Mouse (Mus musculus) kidney, embryonic 16.5 days (tissue): Measurements from ENCODE around the gene Glrp1. TPM values are rescaled to one million over a fixed set of nuclear protein-coding genes. Genes with fewer than 3 reads are reported as not detected.
A peak's percentile ranks its signal among the peaks of the same experiment; 100 is the strongest.

Experiments
- ATAC-seq: fragments of 200-750 bp; cut with Nextera tagmentation; 2 replicates; pipeline ENCODE4 v1.8.0; 2017; ENCODE audit warnings: moderate TSS enrichment; ENCODE audit not compliant: low FRiP score, low TSS enrichment
- H3K27ac ChIP-seq: fragments of 300-500 bp; sonication (generic); 2 replicates; pipeline ENCODE4 v1.5.1; 2014; ENCODE audit warnings: low read length
- H3K27me3 ChIP-seq: fragments of 300-500 bp; sonication (generic); 2 replicates; pipeline ENCODE4 v1.6.1; 2014; ENCODE audit warnings: low read length, control low read depth, mixed read lengths; ENCODE audit not compliant: insufficient read depth
- H3K36me3 ChIP-seq: fragments of 300-500 bp; sonication (generic); 2 replicates; pipeline ENCODE4 v1.6.1; 2014; ENCODE audit warnings: low read length, control low read depth, mixed read lengths; ENCODE audit not compliant: insufficient read depth
- H3K4me1 ChIP-seq: fragments of 300-500 bp; sonication (generic); 2 replicates; pipeline ENCODE4 v1.6.1; 2014; ENCODE audit warnings: low read length, control low read depth, mixed read lengths; ENCODE audit not compliant: insufficient read depth
- H3K4me2 ChIP-seq: fragments of 300-500 bp; sonication (generic); replicated peaks from 2 replicates; pipeline ENCODE4 v1.6.1; 2014; ENCODE audit warnings: low read depth, low read length
- H3K4me3 ChIP-seq: fragments of 300-500 bp; sonication (generic); 2 replicates; pipeline ENCODE4 v1.5.1; 2014; ENCODE audit warnings: mild to moderate bottlenecking, low read length
- H3K9ac ChIP-seq: fragments of 300-500 bp; sonication (generic); replicated peaks from 2 replicates; pipeline ENCODE4 v1.6.1; 2014; ENCODE audit warnings: low read length
- H3K9me3 ChIP-seq: fragments of 300-500 bp; sonication (generic); 2 replicates; pipeline ENCODE4 v1.6.1; 2016; ENCODE audit warnings: low read length, control low read depth
- WGBS: fragments of 180-500 bp; shearing (Covaris S2); extraction: QIAGEN DNeasy Blood & Tissue Kit; methylation state at CpG from one replicate; pipeline ENCODE4 v1.1.7; 2014; 5-methylcytosine and 5-hydroxymethylcytosine counted together
- polyA plus RNA-seq: library from polyadenylated mRNA; unstranded; fragments of >200 nt; fragmentation: Nextera tagmentation; extraction: Ambion mirVana; gene quantifications from 2 replicates; pipeline ENCODE4 v1.2.1, GENCODE M21; 2015

Gene Glrp1
- not detected in 2 replicates for polyA plus RNA-seq

GRCm38 (mm10) chr1:88509789-88510188 is at the start of gene Glrp1:
Gene Glrp1 (minus strand): TSS chr1:88510066.
- Histone ChIP-seq H3K27ac (no peak within 1 kb of the TSS), H3K9ac (no peak within 1 kb of the TSS), H3K4me3 (no peak within 1 kb of the TSS), H3K9me3 (no peaks in the 10 kb centered on the region), H3K4me1 (peaks cover 12% of the 10 kb centered on the region), H3K27me3 (no peaks in the 10 kb centered on the region; the same call in 1 of the 2 replicates), H3K4me2 (no peak within 1 kb of the TSS), H3K36me3 (no peaks in the 10 kb centered on the region)
- WGBS: 74% methylated on average over 8 of the region's 8 CpGs
- no peak for ATAC-seq

DNA sequence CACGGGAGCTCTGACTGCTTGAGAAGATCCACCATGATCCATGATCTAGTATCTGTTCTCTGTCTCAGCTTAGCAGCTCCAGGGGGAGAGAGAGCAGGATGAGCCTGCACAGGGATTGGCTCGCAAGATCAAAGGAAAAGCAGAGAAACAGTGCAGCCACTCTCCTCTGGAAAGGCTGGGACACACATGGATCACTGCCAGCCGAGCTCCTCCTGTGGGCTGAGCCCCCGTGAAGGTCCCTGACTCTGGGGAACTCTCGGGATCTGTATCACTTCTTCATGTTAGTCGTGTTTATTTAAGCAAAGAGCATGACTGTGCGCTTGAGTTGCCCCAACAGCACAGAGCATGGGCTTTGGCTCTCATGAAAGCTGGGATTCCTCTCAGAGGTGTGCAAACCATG is 49.4 kb upstream of the Glrp1 start:
- ATAC-seq: peak; percentile 85
- no peaks in the 10 kb centered on the region for H3K27me3 ChIP-seq
- peak overlapping the region; percentile 31 for H3K4me2 ChIP-seq
- H3K36me3 ChIP-seq: no peaks in the 10 kb centered on the region
- H3K27ac ChIP-seq: peak overlapping the region; percentile 58
- peaks cover 12% of the 10 kb centered on the region for H3K4me1 ChIP-seq
- no peak overlapping the region for H3K9ac ChIP-seq
- no peak overlapping the region for H3K4me3 ChIP-seq
- H3K9me3 ChIP-seq: peaks cover 3% of the 10 kb centered on the region; the same call in 1 of the 2 replicates
- 3% methylated on average over 7 of the region's 7 CpGs for WGBS

DNA sequence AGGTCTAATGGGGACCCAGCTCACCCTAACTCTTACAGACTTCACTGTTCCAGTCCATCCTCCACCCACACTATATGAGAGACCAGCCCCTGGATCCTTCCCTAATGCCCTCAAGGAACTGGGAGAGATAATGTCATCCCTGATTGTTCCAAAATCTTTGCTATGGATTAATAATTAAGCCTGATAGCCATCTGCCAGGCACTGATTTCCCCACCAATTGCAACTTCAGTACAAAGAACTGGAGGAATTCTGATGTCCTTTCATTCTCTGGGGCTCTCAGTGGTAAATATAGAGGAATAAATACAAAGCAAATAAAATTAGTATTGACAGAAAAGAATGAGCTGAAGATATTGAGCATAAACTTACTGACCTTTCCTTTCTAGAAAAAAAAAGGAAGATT is 48.9 kb upstream of the Glrp1 start:
- H3K4me2 ChIP-seq: peak overlapping the region; percentile 31; the same call in 1 of the 2 replicates
- peaks cover 12% of the 10 kb centered on the region for H3K4me1 ChIP-seq
- H3K27ac ChIP-seq: peak overlapping the region; percentile 58; the same call in 1 of the 2 replicates
- H3K36me3 ChIP-seq: no peaks in the 10 kb centered on the region
- H3K9me3 ChIP-seq: peaks cover 3% of the 10 kb centered on the region; the same call in 1 of the 2 replicates
- ATAC-seq: no peak
- no peaks in the 10 kb centered on the region for H3K27me3 ChIP-seq
- H3K4me3 ChIP-seq: no peak overlapping the region
- H3K9ac ChIP-seq: no peak overlapping the region

GRCm38 (mm10) chr1:88556401-88556800 is 46.5 kb upstream of the Glrp1 start:
- Histone ChIP-seq H3K36me3 (no peaks in the 10 kb centered on the region), H3K4me2 (no peak overlapping the region), H3K9me3 (peaks cover 3% of the 10 kb centered on the region; the same call in 1 of the 2 replicates), H3K4me3 (no peak overlapping the region), H3K9ac (no peak overlapping the region), H3K4me1 (peaks cover 20% of the 10 kb centered on the region), H3K27ac (no peak overlapping the region), H3K27me3 (no peaks in the 10 kb centered on the region)
- WGBS: 89% methylated on average over 11 of the region's 11 CpGs
- no peak for ATAC-seq

DNA sequence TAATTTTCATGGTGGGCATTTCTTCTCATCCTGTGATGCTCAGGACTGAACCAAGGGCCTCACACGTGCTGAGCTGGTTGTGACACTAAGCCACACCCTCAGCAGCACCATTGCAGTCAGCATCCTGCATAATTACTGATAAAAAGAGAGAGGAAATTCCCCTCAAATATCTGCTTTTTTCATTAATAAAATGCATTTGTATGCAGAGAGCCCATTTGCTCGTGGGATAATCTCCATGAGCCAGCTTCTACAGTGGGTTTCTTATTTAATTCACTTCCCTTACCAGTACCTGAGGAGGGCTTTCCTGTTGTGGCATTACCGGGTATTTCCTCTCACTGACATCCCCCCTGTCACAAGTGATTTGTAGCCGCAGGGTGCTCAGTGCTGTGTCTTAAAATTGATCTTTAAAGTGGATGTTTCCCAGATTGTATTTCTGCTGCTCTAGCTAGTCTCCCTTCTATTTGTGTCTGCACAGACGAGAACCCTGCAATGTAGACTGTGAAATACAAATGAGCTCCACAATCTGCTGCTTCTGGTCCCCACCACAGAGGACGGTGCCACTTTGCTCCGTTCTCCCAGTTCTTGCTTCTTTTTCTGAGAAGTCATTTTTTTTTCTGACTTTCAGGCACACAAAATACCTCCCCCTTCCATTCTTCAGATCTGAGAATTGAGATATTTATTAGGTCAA is 43.8 kb upstream of the Glrp1 start:
- Histone ChIP-seq H3K9me3 (peaks cover 3% of the 10 kb centered on the region; the same call in 1 of the 2 replicates), H3K27me3 (no peaks in the 10 kb centered on the region), H3K4me3 (no peak overlapping the region), H3K36me3 (no peaks in the 10 kb centered on the region), H3K4me1 (peaks cover 9% of the 10 kb centered on the region; the same call in 1 of the 2 replicates), H3K27ac (no peak overlapping the region), H3K4me2 (no peak overlapping the region), H3K9ac (no peak overlapping the region)
- WGBS: 30% methylated on average over 7 of the region's 7 CpGs
- no peak for ATAC-seq

GRCm38 (mm10) chr1:88549263-88549662 is 39.4 kb upstream of the Glrp1 start:
- WGBS: 88% methylated on average over 1 of the region's 1 CpGs
- Histone ChIP-seq H3K4me3 (no peak overlapping the region), H3K4me2 (no peak overlapping the region), H3K27me3 (no peaks in the 10 kb centered on the region), H3K9ac (no peak overlapping the region), H3K36me3 (no peaks in the 10 kb centered on the region), H3K9me3 (no peaks in the 10 kb centered on the region), H3K4me1 (peaks cover 8% of the 10 kb centered on the region; the same call in 1 of the 2 replicates), H3K27ac (no peak overlapping the region)
- no peak for ATAC-seq

DNA sequence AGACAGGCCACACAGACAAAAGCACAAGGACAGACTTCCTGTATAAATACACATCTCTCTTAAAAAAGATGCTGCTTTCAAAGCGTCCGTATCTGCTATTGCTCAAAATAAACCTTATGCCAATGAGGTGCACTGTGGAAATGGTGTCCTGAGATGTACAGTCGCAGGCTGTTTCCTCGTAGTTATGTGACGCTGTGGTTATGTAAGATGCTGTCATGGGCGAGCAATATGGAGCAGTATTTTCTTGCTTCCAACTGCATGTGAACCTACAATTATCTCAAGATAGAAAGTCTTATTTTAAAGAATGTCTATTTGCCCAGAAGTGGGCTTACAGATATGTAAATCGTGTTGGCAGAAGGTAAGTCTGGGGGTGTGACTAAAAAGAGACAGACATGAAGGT is 37.3 kb upstream of the Glrp1 start:
- no peaks in the 10 kb centered on the region for H3K9me3 ChIP-seq
- no peak overlapping the region for H3K4me3 ChIP-seq
- 83% methylated on average over 7 of the region's 7 CpGs for WGBS
- H3K36me3 ChIP-seq: no peaks in the 10 kb centered on the region
- no peak overlapping the region for H3K27ac ChIP-seq
- no peak overlapping the region for H3K9ac ChIP-seq
- no peaks in the 10 kb centered on the region for H3K27me3 ChIP-seq
- no peaks in the 10 kb centered on the region for H3K4me1 ChIP-seq
- ATAC-seq: no peak
- no peak overlapping the region for H3K4me2 ChIP-seq

DNA sequence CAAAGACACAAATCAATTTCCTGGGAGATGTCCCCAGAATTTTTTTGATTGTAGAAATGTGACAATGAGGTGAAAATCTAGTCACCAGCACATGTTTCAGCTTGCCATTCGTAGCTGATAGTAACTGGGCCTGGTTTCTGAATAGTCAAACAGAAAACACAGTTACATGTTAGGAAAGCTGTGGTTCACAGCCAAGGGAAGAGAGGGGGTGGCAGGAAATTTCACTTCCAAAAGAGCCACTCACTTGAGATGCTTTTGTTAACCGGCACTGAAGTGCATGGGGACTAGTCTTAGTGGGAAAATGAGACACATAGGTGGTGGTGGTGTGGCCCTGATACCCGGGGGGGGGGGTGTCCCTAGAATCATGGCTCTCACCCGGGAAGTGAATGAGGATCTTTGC is 33.7 kb upstream of the Glrp1 start:
- no peak for ATAC-seq
- 76% methylated on average over 4 of the region's 4 CpGs for WGBS

GRCm38 (mm10) chr1:88539823-88540222 is 30.0 kb upstream of the Glrp1 start:
- WGBS: 77% methylated on average over 3 of the region's 3 CpGs
- ATAC-seq: no peak
- Histone ChIP-seq H3K27ac (no peak overlapping the region), H3K4me3 (no peak overlapping the region), H3K9me3 (no peaks in the 10 kb centered on the region), H3K4me1 (no peaks in the 10 kb centered on the region), H3K36me3 (no peaks in the 10 kb centered on the region), H3K27me3 (no peaks in the 10 kb centered on the region), H3K9ac (no peak overlapping the region), H3K4me2 (no peak overlapping the region)

More for the DNA sequence above, 33.7 kb upstream of the Glrp1 start:
- H3K4me1 ChIP-seq: no peaks in the 10 kb centered on the region
- no peak overlapping the region for H3K9ac ChIP-seq
- no peak overlapping the region for H3K27ac ChIP-seq
- H3K4me2 ChIP-seq: no peak overlapping the region
- no peak overlapping the region for H3K4me3 ChIP-seq
- no peaks in the 10 kb centered on the region for H3K9me3 ChIP-seq
- no peaks in the 10 kb centered on the region for H3K36me3 ChIP-seq
- no peaks in the 10 kb centered on the region for H3K27me3 ChIP-seq

DNA sequence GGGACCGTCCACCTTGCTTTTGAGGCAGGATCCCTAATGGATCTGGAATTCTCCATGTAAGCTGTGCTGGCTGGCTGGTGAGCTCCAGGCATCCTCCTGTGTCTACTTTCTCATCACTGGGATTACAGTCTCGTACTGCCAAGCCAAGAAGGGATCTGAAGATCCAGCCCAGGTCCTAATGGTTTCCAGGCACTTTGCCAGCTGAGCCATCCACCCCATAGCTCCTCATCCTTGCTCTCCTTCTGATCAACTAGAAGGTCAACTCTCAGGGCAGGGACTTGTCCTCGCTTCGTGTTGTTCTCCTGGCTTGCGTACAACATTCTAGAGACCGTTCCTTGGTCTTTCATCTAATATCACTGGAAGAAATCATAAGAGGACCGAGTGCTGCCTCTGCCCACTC is 29.4 kb upstream of the Glrp1 start:
- Histone ChIP-seq H3K4me2 (no peak overlapping the region), H3K4me1 (no peaks in the 10 kb centered on the region), H3K27ac (no peak overlapping the region), H3K9ac (no peak overlapping the region), H3K36me3 (no peaks in the 10 kb centered on the region), H3K9me3 (no peaks in the 10 kb centered on the region), H3K4me3 (no peak overlapping the region), H3K27me3 (no peaks in the 10 kb centered on the region)
- WGBS: 80% methylated on average over 7 of the region's 7 CpGs
- ATAC-seq: no peak
